Mouse (Mus musculus) T-helper 17 cell (primary cell): ENCODE results near the gene Fgf9.

Source experiments
- in situ Hi-C, 2 experiments: fragments of 300-600 bp; cut with MboI, MseI; formaldehyde crosslinking; loops; 1 replicate in 1 of 2; 2 replicates in 1 of 2; pipeline ENCODE4 v1.15.1; 2025; ENCODE audit warnings: high pct_unique_total_duplicates in 2 of 2

Fgf9 gene

DNA sequence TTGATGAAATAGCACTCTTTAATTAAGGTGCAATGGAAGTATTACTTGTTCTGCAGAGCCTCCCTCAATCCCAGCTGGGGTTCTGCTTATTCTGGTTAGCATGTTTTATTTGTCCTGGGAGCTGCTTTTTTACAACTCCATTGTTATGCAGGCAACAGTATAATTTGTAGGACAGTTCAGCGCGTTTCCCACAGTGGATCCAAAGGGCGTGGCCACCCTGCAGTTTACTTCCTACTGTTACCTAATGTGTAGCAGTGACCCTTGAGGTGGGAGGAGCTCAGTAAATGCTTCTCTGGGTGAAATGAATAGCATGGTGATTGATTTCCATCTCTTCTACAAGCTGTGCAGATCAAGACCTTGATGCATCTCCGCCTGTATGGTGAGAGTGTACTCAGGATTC lies 17.0 kb downstream of the Fgf9 start:
- in situ Hi-C loops = no loop called here

DNA sequence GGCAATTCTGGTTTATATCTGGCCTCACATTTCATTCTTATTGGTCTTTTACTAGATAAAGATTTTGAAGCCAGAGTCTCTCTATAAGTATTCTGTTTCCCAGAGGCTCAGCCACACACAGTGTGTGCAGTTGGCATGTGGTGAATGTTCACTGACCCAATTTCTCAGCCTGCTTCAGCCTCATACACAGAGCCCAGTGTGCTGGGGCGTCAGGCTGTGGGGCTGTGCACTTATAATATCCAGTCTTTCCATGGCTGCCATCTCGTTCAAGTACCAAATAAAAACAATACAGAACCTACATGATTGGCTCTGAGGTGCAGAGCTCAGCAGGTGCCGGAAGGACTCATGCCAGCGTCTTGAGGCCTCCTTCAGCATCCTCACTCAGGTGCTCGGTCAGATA lies 19.1 kb downstream of the Fgf9 start:
- in situ Hi-C loops = no loop called here

DNA sequence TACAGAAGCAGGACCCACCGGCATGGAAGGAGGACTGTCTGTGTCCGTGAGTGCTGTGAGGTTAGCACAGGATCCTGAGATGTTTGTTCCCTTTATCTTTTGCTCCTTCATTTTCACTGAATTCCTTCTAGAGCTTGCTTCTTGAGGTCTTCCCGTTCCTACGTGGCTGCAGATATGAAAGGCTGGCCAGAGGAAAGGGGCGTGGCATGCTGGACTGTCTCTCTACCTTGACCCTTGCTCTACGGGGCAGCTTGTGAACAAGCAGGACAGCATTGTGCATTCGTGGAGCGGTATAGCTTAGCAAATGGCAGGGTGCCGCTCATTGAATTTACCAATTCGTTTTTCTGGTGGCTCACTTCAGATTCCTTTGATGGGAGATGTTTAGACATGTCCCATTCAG lies 21.0 kb downstream of the Fgf9 start:
- in situ Hi-C loops = no loop called here

DNA sequence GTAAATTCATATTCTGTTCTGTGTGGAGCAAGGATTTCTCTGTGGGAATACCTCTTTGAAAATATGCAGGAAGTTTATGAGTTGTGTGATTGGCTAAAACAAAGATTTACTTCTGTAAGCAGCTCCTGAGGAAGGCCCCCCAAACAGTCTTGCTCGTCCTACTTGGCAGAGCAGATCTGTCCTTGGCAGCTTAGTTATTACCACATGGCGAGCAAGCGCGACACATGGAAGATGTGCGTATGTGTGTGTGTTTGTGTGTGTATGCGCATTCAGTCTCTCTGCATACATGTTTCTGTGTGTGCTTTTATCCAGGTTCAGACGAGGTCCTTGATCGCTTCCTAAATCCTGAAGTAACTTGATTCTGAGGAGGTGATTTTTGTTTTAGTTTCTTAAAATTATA lies 29.3 kb downstream of the Fgf9 start:
- in situ Hi-C loops = no loop called here

DNA sequence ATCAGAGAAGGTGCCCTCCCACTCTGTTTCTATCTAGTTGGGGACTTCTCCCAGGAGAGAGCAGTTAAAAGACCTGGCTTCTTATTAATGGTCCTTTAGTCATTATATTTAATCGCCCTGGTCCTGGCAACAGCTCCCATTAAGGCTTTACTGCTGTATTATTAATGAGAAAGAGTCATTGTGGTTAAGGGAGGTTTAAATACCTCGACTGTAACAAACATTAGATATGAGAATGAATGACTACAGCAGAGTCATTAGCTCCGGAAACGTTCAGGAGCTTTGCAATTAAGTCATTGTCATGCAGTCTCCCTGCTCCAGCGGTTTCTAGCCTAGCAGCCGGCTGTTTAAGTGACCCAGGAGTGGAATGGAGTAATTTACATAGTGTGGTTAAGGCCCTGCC lies 31.0 kb downstream of the Fgf9 start:
- in situ Hi-C loops = no loop called here

DNA sequence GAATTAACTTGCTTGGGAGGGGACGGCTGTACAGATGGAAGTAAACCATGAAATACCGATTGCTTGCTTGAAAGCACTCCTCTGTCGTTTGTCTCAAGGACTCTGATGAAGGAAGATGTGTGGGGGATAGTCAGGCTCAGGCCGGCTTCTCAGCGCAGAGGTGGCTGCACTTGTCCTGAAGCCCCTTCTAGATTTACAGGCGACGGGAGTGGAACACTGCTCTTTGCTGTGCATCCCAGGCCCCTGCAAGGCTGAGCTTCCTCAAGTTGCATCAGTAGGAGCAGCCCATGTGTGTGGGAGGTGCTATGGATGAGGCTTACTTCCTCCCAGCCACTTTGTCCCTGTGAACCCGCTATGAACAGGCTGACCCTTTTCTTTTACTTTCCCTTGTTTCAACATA lies 33.9 kb downstream of the Fgf9 start:
- in situ Hi-C loops = no loop called here

DNA sequence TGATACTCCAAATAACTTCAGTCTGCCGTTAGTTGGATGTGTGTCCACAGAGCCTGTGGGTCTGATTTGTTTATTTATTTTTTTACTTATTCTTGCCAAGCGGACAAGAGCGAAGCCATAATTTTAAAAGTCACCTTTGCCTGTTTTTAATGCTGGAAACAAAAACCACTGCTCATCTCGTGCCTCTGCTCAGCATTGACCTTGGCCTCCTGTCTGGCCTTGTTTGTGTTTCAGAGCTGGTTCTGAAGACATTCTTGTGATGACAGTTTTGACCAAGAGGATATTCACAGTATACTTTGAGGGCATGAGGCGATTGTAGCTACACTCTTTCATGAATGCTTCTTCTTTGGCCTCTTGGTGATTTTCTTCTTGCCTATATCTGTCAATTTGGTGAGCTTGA lies 35.2 kb downstream of the Fgf9 start:
- in situ Hi-C loops = no loop called here

DNA sequence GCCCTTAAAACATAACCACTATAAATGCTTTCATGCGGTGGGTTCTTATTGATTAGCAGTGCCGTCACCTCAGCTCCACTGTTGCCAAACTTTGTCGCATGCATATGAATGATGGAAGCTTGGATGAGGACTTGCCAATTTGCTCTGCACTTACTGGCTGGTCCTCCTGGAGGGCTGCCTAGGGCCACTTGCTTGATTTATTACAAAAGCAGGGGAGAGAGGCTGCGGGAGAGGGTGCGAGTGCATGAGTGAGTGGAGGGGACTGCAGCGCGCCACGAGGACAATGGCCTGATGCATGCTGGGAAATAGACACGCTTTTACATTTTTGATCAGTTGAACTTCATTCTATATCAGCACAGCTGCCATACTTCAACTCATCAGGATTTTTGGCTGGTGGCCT lies 39.3 kb downstream of the Fgf9 start:
- in situ Hi-C loops = no loop called here

DNA sequence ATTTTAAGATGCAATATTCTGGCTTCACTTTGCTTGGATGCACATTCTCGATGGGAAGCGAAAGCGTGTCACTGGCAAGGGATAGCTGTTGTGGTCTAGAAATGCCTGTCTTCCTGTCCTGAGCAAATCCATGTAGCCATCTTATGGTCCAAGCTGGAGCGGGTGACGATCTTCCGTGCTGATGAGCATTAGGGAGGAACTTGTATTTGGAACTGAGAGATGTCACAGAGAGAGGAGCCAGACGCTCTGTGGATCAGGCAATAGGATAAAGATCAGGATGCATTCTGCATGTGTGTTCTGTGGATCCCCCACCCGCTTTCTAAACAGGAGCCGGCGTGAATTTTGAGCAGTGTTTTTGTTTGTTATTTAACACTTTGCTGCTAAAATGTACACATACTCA lies 41.2 kb downstream of the Fgf9 start:
- in situ Hi-C loops = no loop called here

DNA sequence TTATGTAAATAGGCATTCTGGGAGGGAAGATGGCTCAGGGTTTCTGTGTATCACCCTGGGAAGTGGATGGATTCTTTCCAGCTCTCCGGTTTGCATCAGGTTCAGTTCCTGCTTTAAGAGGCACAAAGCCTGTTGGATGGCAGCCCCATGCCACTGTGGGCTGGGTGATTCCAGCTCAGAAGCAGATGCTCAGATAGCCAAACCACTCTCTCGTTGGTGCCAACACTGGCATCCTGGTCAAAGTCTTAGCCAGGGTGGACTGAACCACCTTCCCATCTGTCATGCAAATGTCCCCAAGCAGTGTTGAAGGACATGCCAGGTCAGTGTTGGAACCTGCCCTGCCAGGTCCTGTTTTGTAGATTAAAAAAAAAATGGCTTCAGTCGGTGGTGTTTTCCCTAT lies 42.0 kb downstream of the Fgf9 start:
- in situ Hi-C loops = no loop called here

DNA sequence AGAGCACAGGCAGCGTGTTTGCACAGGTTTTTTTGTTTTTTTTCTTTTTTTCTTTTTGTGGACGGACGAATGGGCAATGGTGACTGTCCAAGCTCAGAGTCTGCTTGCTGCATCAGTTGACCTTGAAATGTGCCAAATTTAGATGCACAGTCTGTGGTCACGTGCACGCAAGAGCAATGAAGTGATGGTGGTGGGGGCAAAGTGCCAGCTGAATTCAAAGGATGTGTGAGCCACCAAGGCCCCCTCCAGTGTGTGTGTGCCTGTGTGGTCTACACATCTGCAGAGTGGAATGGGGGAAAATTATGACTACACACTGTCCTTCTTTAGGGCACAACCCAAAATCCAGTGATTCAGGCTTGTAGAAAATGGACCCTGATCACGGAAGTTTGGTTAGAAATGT lies 42.8 kb downstream of the Fgf9 start:
- in situ Hi-C loops = no loop called here

DNA sequence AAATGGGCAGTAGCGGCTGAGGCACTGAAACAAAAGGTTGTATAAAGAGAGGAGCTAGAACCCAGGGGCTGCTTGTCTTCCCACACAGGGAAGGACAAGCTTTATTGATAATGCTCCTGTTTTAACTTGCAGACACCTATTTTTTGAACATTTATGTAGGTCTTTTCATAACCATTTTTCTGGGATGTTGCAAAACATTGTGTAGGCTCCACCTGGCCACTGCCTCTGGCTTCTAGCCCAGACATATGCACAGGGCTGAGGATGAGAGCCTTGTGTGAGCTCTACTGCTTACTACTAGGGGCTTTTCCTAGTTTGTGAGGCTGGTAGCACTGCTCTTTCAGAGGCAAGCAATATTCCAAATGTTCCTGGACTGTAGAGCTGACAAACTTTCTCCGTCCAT lies 43.8 kb downstream of the Fgf9 start:
- in situ Hi-C loops = no loop called here

DNA sequence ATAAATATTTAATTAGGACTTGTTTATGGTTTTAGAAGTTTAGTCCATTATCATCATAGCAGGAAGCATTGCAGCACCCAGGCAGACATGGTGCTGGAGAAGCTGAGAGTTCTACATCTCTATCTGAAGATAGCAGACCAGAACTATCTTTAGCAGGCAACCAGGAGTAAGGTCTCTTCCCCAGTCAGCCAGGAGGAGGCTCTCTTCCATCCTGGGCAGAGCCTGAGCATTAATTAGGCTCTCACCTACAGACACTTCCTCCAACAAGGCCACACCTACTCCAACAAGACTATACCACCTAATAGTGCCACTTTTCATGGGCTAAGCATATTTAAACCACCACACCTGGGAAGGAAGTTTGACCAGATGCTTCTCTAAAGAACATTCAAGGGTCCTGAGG lies 54.3 kb downstream of the Fgf9 start:
- in situ Hi-C loops = no loop called here

DNA sequence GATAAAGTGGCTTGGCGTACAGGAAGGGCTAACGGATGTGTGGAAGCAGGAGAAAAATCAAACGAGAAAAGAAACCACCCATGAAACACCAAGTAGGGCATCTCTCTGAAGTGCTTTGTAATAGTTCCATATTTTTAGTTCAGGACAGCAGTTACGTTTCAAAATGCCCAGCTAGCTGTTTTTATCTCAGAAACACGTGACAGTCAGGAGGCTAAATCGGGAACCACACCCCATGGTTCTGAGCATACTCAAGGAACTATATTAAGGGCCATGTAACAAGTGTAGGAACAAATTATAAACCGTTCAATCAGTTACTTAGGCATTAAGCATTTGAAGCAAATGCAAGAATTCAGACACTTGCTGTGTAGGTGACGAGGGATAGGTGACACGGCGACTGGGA lies 56.2 kb downstream of the Fgf9 start:
- in situ Hi-C loops = no loop called here

DNA sequence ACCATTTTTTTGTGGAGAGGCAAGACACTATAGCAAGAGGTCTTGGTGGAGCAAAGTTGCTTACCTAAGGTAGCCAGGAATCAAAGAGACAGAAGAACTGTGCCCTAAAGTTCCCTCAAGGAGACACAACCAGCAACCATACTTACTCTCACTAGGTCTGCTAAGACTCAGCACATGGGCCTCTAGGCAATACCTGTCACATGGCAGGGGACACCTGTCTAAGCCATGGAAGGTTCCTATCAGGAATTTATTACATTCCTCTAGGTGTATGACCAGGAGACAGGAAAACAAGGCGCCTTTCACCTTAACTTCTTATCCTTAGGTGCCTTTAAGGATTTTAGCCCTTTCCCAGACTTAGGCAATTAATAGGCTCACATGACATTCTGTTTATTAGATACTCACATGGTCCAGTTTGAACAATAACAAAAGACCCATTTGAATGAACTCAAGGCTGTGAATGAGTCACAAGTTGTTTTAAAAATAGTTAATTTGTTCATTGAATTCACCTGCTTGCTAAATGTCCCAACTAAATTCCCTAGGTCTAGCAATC lies 69.2 kb downstream of the Fgf9 start:
- in situ Hi-C loops = no loop called here

DNA sequence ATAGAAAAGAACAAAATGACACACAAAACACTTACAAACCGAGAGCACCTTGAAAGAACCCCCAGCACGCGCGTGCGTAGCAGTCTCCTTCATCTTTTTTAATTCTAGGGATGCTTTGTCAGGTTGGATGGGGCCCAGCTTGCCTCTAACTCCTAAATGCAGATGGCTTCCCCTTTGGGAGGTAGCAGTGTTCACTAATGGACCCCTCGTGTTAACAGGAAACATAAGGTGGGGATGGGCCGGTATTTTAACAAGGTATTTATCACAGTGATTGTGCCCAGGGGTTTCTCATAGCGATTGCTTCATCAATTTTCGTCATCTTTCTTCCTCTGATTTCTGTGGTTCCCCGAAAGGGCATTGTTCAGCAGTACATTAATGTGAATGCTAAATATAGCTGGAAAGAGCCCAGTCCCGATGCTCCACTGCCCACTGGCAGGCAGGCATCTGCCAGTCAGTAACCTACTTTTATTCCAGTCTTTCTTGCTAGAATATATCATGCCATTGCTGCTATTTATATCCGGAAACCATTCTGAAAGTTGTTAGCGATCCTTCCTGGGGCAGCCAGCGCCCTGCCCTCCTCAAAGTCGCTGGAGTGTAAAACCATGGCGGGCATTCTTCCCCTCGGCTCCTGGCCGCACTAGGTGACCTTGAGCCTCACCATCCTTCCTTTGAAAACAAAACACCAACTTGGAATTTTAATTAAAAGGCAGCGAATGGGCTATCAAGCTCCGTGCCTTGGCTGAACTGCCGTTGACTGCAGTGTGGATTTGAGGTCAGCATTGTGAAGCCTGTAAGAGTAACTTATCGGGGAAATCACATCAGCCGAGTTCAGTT lies 79.5 kb downstream of the Fgf9 start:
- in situ Hi-C loops = no loop called here

DNA sequence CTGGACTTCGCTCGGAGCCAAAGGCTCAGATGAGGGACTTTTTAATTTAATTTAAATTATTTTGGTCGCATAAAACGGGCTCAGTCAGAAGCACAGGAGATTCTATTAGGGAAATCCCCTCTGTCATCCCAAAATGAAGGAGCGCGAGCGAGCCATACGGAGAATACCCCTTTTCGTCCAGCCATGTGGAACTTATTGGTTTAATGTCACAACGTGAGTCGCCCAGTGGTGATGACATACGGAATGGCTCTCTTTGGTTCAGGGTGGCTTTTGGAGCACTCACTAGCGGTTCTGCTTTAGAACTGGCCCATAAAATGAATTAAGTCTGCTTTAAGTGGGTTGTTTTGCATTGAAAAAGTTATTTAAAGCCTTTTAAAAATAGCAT lies 80.1 kb downstream of the Fgf9 start:
- in situ Hi-C loops = no loop called here

DNA sequence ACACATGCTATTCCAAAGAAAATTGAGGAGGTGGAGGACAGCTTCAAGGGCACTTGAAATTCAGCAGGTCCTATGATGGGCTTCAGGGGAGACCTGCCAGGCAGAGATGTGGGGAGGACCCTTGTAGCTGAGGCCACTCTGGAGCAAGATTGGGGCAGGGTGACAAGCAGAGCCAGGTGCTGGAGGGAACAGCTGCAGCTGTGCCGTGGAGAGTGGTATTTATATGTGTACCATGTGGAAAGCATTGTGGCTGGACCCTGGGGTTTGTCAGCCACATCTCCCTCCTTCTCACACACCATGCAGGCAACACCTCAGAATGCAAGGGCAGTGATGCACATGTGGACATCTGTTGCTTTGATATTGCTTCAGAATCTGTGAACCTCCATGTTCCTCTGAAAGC lies 81.8 kb downstream of the Fgf9 start:
- in situ Hi-C loops = no loop called here

DNA sequence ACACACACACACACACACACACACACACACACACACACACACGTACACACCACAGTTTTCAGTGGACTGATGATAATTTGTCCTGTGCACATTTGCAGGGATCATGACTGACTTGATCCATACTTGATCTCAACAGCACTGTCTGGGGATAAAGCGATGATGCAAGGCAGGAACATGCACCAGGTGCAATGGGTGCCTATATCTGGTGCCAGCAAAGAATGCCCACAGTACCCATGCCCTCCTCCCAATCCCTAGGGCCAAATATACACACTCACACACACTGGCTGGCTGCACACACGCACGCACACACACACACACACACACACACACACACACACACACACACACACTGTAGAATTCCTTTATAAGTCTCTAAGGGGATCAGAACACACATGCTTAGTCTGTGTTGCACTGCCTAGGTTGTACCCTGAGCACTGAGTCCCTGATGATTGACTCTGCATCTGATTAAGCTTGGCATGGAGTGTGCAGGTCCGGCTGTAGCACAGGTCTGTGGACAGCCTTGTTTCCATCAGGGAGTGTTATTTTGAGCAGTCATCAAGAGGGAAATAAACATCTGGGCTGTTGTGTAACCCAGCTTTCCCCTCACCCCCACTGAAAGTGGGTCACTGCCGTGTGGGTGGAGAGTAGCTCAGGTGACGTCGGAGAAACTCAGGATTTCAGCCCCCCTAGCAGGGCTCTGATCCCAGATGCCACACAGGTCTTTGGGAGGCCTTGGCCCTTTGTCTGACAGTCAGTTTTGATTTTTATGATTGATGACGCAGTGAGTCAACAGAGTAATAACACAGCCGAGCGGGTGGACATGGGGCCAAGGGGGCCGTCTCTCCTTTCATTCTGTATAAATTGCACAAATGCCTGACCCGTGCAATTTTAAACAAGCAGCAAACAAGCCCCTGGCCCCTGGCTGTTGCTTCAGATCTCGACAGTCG lies 83.4 kb downstream of the Fgf9 start:
- in situ Hi-C loops = no loop called here

DNA sequence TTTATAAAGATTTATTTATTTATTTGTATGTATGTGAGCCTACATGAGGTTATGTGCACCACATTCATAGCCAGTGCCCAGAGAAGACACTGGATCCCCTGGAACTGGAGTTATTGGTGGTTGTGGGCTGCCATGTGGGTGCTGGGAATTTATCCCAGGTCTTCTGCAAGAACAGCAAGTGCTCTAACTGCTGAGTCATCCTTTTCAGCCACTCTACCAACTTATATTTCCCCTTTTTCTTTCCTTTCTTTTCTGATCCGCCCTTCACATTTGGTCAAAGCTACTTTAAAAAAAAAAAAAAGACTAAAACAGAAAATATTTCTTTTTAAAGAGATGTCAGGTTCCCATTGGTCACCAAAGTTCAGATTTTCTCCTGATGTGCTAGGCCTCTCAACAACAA lies 90.3 kb downstream of the Fgf9 start:
- in situ Hi-C loops = no loop called here
